Mouse (Mus musculus): ENCODE data around the gene Spag5.
"Not testable (repeated sequence)": the region's sequence is repeated elsewhere in the genome, so short reads cannot be mapped to it uniquely, and the experiment has no call there.

Gene Spag5

DNA sequence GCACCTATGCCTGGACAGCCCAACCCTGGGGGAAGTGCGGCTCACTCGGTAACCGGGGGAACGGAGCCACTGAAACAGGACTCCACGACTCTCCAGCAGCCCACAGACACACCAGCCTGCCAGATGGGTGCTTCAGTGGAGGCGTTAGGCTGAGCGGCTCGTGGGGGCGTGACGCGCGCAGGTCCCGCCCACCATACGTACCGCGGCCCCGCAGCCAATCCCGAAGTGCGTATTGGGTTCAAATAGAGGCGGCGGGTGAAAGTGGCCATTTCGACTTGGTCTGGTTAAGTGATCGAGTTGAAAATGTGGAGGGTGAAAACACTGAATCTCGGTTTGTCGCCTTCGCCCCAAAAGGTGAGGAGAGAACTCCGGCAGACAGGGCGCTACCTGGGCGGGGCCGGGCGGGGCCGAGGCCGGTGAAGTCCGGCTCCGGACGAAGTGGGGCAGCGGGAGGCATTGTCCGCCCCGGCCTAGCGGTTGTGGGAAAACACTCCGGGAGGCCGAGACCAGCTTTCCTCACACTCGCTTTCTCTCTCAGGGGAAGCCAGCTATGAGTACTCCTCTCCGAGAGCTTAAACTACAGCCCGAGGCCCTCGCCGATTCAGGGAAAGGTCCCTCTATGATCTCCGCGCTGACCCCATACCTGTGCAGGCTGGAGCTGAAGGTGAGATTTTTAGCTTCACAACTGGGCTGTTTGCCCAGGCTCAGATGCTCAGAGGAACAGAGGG lies at the start of gene Spag5:
Gene Spag5, plus strand, starts transcription at position 173 of the 728 bp plus-strand sequence.
- peak; percentile 82 for DNase-seq

DNA sequence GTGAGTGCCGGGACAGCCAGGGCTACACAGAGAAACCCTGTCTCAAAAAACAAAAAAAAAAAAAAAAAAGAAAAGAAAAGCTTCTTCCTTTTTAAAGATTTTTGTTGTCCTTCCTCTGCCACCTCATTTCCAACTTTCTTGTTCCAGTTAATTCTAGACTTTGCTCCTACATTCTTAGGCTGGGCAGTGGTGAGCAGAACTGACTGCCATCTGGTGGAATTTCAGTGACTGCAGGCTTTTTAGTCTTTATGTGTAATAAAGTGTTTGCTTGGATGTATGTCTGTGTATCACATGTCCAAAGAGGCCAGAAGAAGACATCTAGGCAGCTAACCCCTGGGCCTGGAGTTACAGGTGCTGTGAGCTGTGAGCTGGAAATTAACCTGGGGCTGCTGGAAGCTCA lies 44.7 kb upstream of the Spag5 start:
- no peak for DNase-seq

DNA sequence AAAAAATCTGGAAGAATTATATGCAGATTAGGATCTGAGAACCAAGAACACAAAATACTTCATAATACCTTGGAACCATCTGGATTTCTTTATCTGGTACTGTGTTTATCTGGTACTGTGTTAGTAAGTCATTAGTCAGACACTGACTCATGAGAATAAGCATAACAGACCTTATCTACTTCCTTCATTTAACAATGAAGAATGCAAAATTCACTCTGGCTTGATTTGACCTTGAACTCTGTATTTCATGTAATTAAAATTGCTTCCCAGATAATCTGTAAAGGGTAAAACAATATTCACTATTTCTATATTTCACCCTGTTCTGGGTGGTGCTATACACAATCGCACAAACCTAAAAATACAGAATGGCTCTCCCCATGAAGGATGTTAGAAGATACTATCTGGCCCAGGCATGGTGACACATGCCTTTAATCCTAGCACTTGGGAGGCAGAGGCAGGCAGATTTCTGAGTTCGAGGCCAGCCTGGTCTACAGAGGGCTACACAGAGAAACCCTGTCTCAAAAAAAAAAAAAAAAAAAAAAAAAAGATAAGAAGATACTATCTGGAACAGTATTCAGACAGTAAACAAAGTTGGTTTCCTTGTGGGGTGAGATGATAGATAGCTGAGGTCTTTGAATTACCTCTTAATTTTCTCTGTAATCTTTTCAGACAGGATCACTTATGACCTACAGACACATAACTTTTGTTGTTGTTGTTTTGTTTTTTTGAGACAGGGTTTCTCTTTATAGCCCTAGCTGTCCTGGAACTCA lies 40.7 kb upstream of the Spag5 start:
- no peak for DNase-seq

DNA sequence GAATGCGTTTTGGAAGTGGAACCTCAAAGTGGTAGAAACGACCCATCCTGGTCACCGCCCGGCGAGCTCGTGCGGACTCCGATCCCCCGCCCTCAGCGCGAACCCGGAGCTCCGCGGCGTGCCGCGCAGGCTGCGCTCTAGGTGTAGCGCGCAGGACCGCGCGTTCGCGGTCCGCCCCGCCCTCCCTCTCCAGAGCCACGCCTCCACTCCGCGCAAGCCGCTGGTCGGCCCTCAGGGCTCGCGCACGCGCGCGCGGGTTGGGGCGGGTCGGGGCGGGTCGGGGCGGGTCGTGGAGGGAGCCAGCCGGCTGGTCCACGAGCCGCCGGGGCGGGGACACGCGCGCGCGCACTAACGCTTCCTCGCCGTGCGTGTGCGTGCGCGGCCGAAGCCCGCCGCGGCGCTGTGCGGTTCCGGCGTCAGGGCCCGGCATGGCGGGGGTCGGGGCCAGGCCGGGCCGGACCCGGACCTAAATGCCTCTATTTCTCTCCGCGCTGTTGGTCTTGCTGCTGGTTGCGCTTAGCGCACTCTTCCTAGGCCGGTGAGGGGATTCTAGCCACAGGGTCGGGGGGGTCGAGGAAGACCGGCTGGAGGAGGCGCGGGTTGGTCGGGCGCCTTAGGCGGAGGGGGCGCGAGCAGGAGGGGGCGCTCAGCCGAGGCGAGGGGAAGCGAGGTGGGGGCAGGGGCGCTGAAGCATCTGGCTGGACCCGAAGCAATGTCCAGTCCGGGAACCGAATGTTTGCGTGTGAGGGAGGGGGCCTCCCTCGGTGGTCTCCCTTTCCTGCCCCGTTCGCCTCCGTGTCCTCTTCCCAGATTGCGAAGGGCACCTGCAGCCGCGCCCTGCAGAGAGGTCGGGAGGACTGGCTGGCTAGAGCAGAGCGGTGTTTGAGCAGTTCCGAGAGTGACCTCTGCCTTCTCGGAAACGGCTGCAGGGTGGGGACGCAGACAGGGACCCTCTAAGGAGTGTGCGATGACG lies 39.7 kb upstream of the Spag5 start, which contains the start of gene 2610507B11Rik:
Gene 2610507B11Rik, plus strand, starts transcription at position 373 of the 973 bp plus-strand sequence.
- DNase-seq: peak; percentile 94

DNA sequence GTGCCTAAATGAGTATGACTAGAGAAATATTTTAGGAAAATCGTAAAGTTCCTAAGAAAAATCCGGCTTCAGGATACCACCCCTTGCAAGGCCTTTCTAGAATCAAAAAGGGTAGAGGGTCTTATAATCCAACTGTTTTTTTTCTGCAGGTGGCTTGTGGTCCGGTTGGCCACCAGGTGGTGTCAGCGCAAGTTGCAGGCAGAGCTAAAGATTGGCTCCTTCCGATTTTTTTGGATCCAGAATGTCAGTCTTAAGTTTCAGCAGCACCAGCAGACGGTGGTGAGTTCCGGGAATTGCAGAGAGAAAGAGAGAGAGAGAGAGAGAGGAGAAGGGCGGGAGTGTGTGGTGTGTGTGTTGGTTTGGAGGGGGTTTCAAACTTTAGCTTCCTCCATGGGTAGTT lies 38.8 kb upstream of the Spag5 start:
- peak; percentile 43 for DNase-seq

DNA sequence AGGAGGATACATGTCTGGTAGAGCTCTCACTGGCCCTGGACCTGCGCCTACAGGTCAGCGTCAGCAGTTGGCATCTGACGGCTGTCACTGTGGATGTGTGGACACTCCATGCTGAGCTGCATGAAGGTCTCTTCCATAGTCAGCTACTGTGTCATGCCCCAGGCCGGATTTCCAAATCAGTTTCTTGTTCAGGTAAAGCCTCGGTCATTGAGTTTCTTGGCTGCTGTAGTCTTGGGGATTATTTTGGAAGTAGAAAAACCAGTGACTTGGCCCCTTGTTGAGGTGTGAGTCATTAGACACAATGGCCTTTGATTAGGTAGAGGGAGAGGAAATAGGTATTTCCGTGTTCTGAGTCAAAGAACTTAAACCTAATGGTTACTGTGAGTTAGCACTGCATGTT lies 35.8 kb upstream of the Spag5 start:
- DNase-seq: no peak

DNA sequence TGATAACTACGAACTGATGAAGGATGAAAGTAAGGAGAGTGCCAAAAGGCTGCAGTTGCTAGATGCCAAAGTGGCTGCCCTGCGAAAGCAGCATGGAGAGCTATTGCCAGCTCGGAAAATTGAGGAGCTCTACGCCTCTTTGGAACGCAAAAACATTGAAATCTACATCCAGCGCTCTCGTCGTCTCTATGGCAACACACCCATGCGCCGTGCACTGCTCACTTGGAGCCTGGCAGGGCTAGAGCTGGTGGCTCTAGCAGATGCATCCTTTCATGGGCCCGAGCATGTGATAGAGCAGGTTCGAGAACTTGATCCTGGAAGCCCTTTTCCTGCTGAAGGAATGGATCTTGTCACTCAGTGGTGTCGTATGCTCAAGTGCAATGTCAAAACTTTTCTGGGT lies 29.3 kb upstream of the Spag5 start:
- DNase-seq: no peak

DNA sequence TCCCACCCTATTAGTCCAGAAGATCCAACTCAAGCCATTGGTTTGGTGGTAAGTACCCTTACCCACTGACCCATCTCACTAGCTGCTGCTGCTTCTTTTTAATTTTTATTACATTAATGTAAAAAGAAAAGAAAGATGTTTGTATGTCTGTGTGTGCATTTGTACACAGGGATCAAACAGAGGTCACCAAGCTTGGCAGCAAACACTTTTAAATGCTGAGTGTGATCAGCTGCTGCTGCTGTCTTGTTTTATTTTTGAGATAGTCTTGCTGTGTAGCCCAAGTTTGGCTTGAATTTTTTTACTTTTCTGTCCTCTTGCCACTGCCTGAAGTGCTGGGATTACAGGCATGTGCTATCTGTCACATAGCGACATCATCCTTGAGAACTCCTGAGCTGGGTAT lies 25.7 kb upstream of the Spag5 start:
- no peak for DNase-seq

DNA sequence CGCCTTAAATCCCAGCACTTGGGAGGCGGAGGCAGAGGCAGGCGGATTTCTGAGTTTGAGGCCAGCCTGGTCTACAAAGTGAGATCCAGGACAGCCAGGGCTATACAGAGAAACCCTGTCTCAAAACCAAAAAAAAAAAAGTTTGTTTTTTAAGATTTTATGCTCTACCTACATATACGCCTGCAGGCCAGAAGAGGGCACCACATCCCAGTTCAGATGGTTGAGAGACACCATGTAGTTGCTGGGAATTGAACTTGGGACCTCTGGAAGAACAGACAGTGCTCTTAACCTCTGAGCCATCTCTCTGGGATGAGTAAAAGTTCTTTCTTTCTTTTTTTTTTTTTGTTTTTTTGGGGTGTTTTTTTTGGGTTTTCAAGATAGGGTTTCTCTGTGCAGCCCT lies 25.2 kb upstream of the Spag5 start:
- DNase-seq: not testable (repeated sequence)

DNA sequence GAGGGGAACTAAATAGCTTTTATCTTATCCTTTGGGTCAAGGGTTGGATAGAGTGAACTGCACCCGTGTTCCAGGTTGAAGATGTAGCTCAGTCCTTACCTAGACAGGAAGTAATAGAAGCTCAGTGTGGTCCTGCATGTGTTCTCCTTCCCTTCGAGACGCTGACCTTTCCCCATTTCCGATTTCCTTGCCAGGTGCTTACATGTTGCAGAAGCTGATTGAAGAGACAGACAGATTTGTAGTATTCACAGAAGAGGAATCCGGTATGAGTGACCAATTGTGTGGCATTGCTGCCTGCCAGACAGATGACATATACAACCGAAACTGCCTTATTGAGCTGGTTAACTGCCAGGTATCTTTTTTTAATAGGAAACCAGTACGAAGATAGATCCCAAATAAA lies 22.5 kb upstream of the Spag5 start:
- DNase-seq: no peak

DNA sequence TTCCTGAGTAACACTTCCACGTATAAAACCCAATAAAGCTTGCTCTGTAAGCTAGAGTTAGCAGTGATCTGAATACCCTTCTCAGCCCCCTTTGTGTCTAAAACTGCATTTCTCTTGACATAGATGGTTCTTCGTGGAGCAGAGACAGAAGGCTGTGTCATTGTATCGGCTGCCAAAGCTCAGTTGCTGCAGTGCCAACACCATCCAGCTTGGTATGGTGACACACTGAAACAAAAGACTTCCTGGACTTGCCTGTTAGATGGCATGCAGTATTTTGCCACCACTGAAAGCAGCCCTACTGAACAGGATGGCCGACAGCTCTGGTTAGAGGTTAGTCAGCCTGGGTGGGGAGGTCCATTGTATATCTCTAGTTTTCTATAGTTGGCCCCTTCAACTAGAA lies 21.7 kb upstream of the Spag5 start:
- DNase-seq: no peak

DNA sequence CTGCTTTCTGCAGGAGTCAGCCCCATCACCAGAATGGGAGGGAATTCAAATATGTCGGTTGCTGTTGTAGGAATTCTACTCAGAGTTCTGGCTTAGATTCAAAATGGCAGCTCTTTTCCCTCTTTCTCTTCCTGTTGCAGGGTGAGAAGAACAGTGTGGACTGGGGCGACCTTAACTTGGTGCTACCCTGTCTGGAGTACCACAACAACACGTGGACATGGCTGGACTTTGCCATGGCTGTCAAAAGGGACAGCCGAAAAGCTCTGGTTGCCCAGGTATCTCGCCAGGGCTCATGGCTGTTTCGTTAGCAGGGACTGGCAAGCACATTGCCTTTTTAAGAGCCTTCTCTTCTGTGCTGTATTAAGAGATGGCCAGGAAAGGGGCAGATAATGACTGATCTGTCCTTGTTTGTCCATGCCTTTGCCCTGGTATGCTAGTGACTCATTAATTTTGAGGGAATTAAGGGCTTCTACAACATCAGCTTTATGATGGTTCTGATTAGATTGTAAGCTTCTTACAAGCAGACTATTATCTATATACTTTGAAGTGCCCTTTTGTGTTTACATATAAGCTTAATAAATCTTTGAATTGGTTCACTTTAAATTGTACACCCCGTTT lies 12.1 kb upstream of the Spag5 start:
- DNase-seq: no peak

DNA sequence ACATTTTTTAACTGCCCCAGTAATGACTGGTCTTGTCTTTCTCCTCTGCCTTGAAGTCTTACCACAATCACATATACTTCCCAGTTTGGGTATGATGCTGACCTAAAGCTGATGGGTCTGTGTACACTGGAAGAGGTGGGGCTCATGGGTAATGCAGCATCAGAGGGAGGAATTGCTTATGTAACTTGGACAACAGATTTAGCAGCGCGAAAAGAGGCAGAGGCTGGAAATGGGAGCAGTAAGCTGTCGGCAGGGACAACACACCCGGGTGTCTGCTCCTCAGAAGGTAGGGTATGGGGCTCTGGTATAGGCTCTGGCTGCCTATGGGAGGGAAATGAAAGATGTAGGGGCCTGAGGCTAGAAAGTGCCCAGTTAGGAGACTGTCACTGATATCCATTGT lies 10.7 kb upstream of the Spag5 start, which contains the start of gene BC030499:
Gene BC030499, plus strand, starts transcription at position 188 of the 400 bp plus-strand sequence.
- DNase-seq: no peak

DNA sequence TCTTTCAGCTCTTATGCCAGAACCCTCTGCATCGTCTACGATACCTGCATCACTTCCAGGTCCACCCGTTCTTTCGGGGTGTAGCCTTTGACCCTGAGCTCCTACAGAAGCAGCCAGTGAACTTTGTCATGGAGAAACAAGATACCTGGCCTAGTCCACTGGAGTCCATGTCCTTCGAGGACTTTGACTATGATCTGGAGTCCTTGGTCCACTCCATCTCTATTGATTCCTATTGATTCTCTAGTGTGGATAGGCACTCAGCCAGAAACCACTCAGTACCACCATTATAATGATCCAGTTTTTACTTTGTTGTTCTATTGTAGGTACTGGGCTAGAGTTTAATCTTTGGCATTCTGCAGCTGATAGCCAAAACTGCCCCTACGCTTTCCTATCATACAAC lies 6.7 kb upstream of the Spag5 start:
- DNase-seq: no peak

DNA sequence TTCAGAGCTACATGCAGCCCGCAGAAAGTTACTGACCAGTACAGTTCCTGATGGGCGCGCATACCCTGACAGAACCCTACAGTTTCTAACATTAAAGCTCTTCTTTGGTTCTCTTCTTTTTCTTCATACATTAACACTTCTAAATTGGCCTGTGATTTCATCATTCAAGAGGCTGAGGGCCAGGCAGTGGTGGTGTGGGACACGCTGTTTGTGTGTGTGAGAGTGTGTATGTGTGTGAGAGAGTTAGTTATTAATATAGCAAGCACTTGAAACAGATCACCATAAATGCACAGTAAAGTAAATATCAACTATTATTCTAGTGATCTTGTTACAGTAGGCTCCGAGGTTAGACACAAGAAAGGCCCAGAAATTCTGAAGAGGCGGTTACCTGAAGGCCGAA lies 412 bp upstream of the Spag5 start:
- no peak for DNase-seq

DNA sequence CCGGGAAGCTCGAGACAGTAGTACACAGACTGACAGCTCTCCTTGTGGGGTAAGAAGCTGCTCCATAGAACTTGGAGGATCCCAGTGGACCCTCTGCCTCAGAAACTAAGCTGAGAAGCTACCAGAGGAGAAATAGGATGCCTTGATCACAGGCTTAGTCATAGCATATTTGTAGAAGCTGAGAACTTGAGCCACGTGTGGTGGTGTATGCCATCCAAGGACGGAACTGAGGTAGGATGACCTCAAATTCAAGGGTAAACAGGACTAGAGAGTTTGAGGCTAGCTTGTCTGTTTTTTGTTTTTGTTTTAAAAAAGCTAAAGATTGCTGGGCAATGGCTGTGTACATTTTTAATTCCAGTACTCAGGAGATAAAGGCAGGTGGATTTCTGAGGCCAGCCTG lies 3.9 kb downstream of the Spag5 start:
- DNase-seq: no peak

DNA sequence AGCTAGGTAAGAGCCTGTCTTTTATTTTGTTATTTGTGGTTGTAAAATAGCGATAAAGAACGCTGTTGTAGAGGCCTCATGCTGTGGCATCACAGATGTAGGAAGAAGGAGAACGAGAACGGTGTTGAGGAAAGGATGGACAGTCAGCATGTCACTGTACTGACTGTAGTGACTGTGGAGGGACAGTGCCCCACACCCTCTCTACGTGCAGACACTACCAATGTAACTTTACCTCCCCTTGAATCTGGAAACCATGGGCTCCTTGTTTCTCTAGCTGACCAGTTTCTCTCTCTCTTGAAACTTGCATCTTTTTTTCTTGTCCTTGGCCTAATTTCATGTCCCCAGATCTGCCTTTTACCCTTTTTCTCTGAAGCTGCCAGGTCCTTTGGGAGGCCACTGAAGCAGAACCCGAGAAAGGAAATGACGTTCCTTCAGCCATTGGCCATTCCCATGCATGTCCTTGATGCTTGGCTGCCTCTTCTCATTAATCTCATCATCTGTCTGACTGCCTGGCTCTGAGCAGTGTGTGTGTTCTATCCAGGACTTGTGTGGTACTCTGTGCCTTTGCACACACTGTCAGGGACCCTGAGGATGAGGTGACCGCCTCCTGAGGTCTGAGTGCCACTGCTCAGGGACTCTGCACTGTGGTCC lies 9.7 kb downstream of the Spag5 start:
- DNase-seq: no peak

DNA sequence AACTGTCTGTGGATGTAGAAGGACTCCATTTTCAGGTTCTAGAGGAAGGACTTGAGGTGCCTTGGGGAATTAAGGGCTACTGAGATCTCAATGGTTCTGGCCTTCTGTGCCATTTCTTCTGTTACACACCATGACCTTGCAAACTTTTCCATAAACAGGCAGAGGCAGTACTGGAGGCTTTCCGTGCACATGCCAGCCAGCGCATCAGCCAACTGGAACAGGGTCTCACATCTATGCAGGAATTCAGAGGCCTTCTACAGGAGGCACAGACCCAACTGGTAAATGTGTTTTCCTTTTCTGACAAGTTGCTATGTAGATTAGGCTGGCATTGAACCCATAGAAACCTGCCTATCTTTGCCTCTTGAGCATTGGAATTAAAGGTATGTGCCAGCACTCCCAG lies 12.3 kb downstream of the Spag5 start:
- DNase-seq: no peak

DNA sequence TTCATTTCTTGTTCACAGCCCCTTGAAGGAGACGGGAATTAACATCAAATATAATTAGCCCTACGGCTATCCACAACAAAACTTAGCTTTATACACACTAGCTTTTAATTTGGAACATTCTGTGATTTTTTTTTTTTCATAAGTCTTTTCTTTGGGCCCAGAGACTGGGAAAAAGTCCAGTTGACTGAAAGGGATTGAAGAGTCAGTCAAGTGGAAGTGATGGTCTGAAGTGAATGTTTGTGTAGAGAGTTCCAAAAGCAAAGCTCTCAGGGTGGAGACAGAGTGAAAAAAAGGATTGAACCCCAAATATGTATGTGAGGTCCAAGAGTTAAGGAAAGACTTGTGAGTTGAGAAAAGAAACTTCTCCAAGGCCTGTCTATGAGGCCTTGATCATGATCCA lies 17.1 kb downstream of the Spag5 start:
- DNase-seq: no peak

DNA sequence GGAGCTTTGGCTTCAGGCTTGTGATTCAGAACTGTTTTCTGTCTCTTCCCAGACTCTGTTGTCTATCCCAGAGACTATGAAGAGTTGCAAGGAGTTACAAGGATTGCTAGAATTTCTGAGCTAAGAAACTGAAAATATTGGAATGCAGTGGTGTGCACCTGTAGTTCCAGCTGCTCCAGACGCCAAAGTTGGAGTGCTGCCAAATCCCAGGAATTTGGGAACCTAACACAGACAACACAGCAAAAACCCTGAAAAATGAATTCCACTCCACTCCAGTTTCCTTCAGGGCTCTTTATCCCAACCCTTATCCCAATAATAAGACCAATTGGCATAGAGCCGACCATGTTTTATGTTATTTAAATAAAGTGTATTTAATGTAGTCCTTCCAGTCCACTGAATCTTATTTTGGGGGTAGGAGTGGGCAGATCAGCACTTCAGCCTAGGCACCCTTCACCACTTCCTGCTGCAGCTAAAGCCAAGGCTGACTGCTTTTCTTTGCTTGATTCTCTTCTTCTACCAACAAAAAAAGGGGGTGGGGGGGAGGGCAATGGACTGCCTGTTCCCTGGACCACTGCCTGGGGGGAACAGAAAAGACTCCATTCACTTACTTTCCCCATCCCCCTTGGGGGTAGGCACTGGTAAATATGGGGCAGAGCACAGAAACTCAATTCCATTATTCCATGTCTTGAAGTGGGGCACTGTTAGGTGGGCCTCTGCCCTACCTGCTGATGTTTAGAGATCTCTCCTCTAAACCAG lies 20.9 kb downstream of the Spag5 start:
- DNase-seq: peak; percentile 24

DNA sequence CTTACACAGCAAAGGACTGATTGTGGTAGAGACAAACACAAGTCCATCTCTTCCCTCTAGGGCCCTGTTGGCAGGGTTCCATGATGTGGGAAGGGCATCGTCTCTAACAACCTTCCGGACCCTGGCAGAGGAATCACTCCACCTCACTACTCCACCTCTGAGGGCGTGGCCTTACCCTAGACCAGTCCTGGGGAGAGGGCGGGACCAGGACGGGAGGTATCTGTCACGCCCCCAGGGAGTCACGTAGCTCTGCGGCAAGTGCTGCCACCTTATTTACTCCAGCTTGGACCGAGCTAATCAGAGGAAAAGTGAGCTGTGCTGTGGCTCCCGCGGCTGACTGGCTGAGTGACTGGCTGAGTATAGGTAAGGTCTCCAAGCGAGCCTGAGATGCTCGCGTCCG lies 21.5 kb downstream of the Spag5 start, which contains the start of gene Aldoc:
Gene Aldoc, plus strand, starts transcription at position 109 of the 400 bp plus-strand sequence.
- DNase-seq: peak; percentile 96

Data from cerebellum, adult 11-12 months (tissue).